Mouse (Mus musculus) brain, embryonic 14.5 days (tissue): ENCODE measurements at regions not wholly inside any gene's neighbourhood (a gene's known extent, or its start where the extent isn't known, plus 50 kb on each side); places are given as distances from the start of the nearest gene placed in this dataset.

Source experiments
- DNase-seq: peaks from one replicate; pipeline ENCODE4 v3.0.0-alpha.2; 2011; ENCODE audit warnings: low read depth
- CTCF ChIP-seq: fragments of 200-500 bp; IDR thresholded peaks from 2 replicates; pipeline ENCODE4 v1.5.1; 2012; ENCODE audit warnings: inconsistent platforms, mild to moderate bottlenecking, moderate library complexity, borderline replicate concordance; ENCODE audit not compliant: insufficient read depth, insufficient read length; ENCODE audit errors: extremely low read depth
- POLR2A ChIP-seq: fragments of 200-500 bp; IDR thresholded peaks from 2 replicates; pipeline ENCODE4 v1.6.1; 2012; ENCODE audit warnings: mild to moderate bottlenecking, inconsistent platforms, borderline replicate concordance; ENCODE audit not compliant: poor library complexity, insufficient read depth, insufficient read length, severe bottlenecking; ENCODE audit errors: extremely low read depth

GRCm38 (mm10) chr1:99237214-99237613, 535.4 kb upstream of the Cntnap5b start:
- no peak for TF ChIP-seq POLR2A
- TF ChIP-seq CTCF: no peak
- DNase-seq: no peak

- DNase-seq: no peak
- TF ChIP-seq CTCF: no peak
- no peak for TF ChIP-seq POLR2A
These were observed 487.0 kb upstream of the Cntnap5b start for GRCm38 (mm10) chr1:99285612-99286011.

- TF ChIP-seq CTCF (no peak), POLR2A (no peak)
- DNase-seq: no peak
These were observed 484.7 kb upstream of the Cntnap5b start for GRCm38 (mm10) chr1:99287834-99288233.

GRCm38 (mm10) chr1:99299139-99299538, 473.4 kb upstream of the Cntnap5b start:
- TF ChIP-seq POLR2A (no peak), CTCF (no peak)
- DNase-seq: peak; percentile 2

GRCm38 (mm10) chr1:99317043-99317709, 455.4 kb upstream of the Cntnap5b start:
- TF ChIP-seq POLR2A (no peak), CTCF (no peak)
- DNase-seq: peak; percentile 7

- no peak for TF ChIP-seq CTCF
- TF ChIP-seq POLR2A: no peak
These were observed 454.9 kb upstream of the Cntnap5b start for GRCm38 (mm10) chr1:99317710-99318066.

More at GRCm38 (mm10) chr1:99317710-99318066, 454.9 kb upstream of the Cntnap5b start:
- DNase-seq: peak; percentile 66
